Mouse (Mus musculus) testis, adult 2 months (tissue): ENCODE data around the gene Cnn3.

ENCODE experiments used
- CTCF ChIP-seq: fragments of 200-500 bp; IDR thresholded peaks from 2 replicates; pipeline ENCODE4 v1.5.1; 2012; ENCODE audit warnings: low read depth, mild to moderate bottlenecking, inconsistent platforms, low read length, moderate library complexity; ENCODE audit not compliant: control insufficient read depth, insufficient read depth, insufficient replicate concordance
- POLR2A ChIP-seq: fragments of 200-500 bp; IDR thresholded peaks from 2 replicates; pipeline ENCODE4 v1.6.1; 2012; ENCODE audit warnings: low read depth, mild to moderate bottlenecking, inconsistent platforms, low read length, moderate library complexity; ENCODE audit not compliant: control insufficient read depth

DNA sequence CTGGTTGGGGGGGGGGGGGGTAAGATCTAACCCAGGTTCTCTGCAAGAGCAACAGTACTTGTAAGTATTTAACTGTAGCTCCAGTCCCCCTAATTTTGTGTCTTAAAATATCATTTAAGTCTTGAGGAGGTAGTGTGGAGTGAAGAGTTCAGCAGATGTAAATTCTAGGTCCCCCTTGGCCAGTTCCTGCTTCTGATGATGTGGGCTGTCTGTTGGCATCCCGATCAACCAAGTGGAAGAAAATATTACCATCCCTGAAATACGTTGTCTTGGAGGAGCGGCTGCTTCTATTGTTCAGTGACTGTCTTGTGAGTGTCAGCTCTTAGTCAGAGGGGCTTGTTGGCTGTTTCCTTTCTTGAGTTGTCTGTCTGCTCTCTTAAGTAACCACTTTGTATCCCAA, 3.2 kb downstream of the Cnn3 start:
- no peak for TF ChIP-seq CTCF
- no peak for TF ChIP-seq POLR2A
